Mouse (Mus musculus): ENCODE measurements around the gene BC051019. TPM values are rescaled to one million over a fixed set of nuclear protein-coding genes. Genes with fewer than 3 reads are reported as not detected.

BC051019 gene
- total RNA-seq, 2 experiments from 2014 or later = not detected

Other genes starting within 250 kb of the BC051019 start
- gene Trim66, start 215.7 kb downstream of the BC051019 start, total RNA-seq (2021) = under 1 TPM; 0.13 TPM
- 10 to 100 TPM; 58.5 to 72.2 TPM for gene Rpl27a, start 204.7 kb downstream of the BC051019 start, total RNA-seq (2021)
- gene St5, start 20.2 kb downstream of the BC051019 start, total RNA-seq (2021) = 1 to 10 TPM; 8.0 to 8.3 TPM
- 1 to 10 TPM; 5.4 to 8.2 TPM for gene Akip1, start 20.2 kb downstream of the BC051019 start, total RNA-seq (2021)
- gene Ascl3, start 7.9 kb upstream of the BC051019 start, total RNA-seq (2021) = not detected
- 10 to 100 TPM; 24.5 to 25.9 TPM for gene Tmem9b, start 29.0 kb upstream of the BC051019 start, total RNA-seq (2021)
- under 1 TPM; 0.08 to 0.70 TPM for gene Nrip3, start 58.2 kb upstream of the BC051019 start, total RNA-seq (2021)
- gene Scube2, start 141.8 kb upstream of the BC051019 start, total RNA-seq (2021) = 1 to 10 TPM; 3.9 to 4.3 TPM
- 10 to 100 TPM; 52.1 to 53.5 TPM for gene Dennd5a, start 236.6 kb upstream of the BC051019 start, total RNA-seq (2021)